Mouse (Mus musculus) CH12F3 (cell line): ENCODE results near the gene Tmem44.

Experiments
- in situ Hi-C: fragments of 300-500 bp; cut with MboI; formaldehyde crosslinking; loops from 2 replicates; pipeline ENCODE4 v1.14.3; 2020; ENCODE audit warnings: low sequenced_read_pairs

The Tmem44 gene

DNA sequence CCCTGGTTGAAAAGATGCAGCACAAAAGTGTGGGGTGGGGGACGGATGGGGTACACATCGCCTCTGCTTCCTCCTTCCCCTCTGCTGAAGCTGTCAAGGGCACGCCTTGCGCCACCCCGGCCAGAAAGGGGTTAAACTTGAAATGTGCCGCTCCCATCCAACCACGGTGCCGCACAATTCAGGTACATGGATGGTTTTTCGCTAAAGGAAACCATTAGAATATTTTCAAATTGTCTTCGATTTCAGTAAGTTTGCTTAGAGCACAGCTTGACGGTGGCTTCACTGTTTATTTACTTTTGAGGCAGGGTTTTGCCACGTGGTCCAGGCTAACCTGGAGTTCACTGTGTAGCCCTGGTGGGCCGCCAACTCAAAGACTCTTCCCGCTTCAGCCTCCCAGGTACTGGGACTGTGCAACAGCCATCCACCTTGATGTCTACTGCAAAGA is at the start of gene Tmem44:
Gene Tmem44, minus strand, starts transcription at position 95 of the 445 bp plus-strand sequence.
- in situ Hi-C loops: no loop called here

DNA sequence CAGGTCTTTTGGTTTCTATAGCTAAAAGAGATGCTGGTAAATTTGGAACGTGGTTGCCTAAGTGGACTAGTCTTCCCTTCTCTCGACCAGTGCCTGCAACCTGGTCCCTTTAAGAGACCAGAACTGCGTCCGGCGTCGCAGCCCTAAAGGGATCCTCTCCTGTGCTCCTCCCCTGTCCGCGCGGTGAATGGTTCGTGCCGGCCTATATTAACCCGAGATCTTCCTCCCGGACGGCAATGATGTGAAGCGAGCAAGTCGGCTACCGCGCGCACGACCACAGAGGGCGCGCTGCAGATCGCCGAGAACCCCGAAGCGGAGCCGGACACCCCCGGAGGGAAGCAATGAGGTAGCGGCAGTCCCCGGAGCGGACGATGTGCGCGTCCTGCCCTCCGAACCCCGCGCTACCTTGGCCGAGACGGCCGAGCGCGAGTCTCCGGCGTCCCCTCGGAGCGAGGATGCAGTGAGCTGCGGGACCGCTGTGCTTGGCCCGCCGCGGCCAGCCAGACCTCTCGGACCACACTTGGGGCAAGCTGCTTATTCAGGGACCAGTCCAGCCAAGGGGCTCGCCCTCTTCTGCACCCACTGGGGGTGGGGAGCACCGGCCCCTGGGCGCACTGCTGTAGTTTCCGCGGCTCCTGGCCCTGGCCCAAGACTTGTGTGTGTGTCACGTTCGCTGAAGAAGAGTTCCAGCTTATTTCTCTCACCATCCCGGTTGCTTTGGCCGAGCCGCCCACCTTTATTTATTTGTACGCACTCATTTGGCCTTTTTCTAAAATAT is 49.0 kb upstream of the Tmem44 start, which contains the start of gene Fam43a:
Gene Fam43a, plus strand, starts transcription at position 233 of the 778 bp plus-strand sequence.
- in situ Hi-C loops: loop anchor here (10.0 to 25.0 kb wide), 3 partner anchors 75 to 763 kb away; no protein-coding TSS in a partner anchor

DNA sequence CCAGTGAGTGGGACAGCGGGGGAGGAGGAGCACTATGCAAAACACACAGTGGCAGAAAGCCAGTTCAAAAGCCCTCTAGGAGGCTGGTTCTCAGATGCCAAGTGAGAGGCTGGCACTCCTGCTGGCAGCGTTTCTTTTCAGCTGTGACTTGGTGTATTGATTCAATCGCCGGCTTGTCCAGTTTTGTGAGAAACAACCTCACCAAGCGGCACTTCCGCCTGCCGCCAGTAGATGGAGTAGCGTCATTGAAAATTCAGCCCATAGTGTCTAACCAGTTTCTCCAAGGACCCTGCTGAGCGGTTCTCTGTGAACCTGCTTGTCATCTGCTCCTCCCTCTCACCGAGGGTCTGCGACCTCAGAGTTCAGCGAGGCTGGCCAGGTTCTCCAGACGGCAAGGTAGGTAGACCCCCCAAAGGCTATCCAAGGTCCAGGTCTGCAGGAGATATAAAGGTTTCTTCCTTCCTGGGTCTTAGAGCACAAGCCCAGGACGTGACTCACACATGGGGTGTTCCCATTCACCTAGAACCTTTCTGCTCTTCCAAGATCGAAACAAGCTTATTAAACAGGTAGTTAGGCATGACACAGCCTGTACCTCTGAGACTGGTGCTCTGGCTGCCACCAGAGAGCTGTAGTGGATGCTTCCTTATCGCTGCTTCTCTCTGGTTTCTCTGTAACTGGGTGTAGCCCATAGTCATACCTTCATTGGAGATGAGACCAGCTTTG is 46.5 kb upstream of the Tmem44 start:
- in situ Hi-C loops: loop anchor here (10.0 to 25.0 kb wide), 2 partner anchors 378 to 765 kb away; no protein-coding TSS in a partner anchor

DNA sequence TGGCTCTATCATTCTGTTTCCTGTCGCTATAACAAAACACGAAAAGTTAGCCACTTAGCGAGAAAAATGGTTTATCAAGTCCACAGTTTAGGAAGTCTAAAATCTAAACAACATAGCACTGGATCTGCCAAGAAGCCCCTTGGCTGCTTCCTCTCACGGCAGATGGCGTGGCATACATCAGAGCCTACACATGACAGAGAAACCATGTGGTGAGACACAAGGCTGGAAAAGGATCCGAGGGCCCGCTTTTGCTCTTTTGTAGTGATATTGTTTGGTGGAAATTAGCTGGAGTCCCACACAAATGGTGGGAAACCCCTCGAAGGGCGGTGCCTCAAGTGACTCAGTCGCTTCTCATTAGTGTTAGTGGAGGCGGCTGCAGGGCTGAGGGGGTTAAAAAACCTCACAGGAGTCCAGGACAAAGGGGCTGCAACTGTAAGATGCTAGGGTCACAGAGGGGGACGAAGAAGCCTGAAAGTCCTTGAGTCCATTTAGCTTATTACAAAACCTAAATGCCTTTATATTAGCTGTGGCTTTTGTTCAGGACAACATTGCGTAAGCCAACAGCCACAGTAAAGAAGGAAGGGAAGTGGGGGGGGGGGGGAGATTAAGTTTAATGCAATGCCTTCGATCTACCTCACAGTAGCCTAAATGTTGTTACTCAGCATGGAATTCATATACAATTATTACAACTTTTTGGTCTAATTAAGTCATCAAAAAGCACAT is 45.4 kb upstream of the Tmem44 start:
- in situ Hi-C loops: loop anchor here (10.0 to 25.0 kb wide), 2 partner anchors 379 to 766 kb away; no protein-coding TSS in a partner anchor

DNA sequence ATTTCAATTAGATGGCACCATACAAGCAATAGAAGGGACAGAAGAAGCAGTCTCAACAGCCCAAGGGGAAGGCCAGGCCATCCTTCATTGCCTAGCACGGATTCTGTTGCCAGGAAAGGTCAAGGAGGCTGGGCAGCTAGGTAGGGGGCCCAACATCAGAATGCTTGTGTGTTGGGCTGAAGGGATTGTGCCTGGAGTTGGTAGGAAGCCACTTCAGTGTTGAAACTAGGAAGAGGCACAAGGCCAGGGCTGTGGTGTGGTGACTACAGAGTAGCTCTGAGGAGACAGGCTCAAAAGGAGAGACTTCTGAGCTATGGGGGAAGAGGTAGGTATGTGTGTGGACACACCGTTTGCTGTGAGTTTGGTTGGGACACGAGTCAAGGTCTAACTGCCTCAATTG is 44.7 kb upstream of the Tmem44 start:
- in situ Hi-C loops: loop anchor here (10.0 to 25.0 kb wide), 2 partner anchors 379 to 767 kb away; no protein-coding TSS in a partner anchor

DNA sequence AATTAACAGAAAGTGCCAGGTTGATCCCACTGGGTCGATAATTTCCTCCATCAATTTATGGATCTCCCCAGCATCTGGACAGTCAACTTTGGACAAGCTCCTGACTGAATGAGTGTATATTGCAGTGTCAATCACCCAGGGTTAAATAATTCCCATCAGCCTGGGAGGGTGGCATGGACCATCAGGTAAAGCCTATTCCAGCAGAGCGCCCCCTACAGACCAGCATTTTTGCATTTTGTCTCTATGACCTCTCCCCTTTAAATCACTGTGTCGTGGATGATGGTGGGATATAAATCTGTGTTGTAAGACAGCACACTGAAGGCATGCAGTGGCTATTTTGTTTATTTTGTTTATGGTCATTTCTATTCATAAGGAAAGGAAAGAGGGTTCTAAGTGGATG is 41.3 kb upstream of the Tmem44 start:
- in situ Hi-C loops: loop anchor here (10.0 to 25.0 kb wide), 2 partner anchors 383 to 770 kb away; no protein-coding TSS in a partner anchor

DNA sequence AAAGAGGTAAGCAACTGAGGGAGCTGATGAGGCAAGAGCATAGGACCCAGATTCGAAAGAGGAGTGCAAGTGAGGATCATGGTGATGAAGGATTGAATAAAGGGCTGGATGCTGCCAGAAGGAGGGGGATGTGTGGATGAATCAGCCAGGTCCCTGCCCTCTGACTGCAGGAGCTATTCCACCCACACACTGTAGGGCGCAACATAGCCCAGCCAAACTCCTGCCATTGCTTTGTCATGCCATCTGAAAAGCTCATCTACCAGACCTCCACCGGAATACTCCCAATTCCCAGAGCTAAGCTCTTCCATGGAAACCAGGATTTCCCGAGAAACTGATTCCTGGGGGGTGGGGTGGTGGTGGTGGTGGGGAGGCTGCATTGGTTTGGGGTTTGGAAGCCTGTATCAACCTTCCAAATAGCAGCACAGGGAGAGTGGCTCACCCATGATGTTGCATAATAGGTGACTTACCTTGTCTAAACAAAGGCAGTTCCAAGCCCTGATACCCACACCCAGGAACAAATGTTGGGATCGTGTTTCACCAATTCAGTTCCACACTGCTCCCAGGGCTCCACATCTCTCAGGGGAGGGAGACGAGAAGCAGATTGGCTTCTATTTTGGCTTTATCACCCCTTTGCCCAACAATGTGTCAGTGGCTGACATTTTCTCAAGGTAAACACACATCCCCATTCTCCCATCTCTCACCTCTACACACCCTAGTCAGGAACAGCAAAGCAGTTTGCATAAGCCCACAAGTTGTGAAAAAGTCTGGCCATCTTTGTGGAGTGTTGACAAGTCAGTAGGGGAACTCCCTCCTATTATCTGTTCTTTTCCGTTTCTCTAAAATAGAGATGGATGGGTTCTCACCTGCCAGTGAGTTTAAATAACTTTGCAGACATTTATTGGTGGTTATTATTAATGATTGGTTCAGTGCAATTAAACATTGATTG is 39.9 kb upstream of the Tmem44 start:
- in situ Hi-C loops: loop anchor here (10.0 to 25.0 kb wide), 2 partner anchors 384 to 772 kb away; no protein-coding TSS in a partner anchor

DNA sequence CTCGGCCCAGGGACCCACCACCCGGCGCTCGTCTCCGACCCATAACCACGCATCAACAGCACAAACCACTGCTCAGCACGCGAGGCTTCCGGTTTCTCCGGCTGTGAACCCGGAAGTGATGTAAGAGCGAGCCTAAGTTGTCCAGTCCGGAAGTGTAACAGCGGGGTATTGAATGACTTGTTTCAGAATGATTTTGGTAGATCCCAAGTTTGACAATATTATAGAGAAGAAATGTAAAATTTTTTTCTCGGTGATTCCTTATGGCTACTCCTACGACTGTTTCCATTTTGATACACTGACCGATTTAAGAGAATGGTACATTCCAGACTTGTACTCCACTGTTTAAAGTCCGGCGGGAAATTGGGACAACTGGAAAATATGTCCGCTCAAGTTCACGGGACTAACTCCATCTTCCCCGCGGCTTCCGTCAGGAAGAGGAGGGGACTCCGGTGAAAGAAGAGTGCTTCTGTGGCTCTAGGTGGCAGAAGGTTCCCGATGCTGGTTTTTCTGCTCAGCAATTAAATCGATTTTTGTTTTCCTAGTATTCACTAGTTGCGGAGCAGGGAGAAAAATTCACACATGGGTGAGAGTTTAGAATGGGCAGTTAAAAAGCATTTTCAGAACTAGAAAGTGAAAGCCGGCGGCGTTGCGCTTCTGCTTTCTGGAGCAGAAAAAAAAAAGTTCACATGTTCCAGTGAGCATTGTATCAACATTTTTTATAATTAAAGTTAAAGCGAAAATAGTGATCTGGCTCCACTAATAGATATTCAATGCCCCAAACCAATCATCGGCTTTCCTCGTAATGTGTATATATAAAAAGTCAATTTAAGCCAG is 37.1 kb upstream of the Tmem44 start, which contains the start of gene Lsg1:
Gene Lsg1, minus strand, starts transcription at position 99 of the 834 bp plus-strand sequence.
- in situ Hi-C loops: loop anchor here (5.0 to 25.0 kb wide), 2 partner anchors 485 to 775 kb away; no protein-coding TSS in a partner anchor

DNA sequence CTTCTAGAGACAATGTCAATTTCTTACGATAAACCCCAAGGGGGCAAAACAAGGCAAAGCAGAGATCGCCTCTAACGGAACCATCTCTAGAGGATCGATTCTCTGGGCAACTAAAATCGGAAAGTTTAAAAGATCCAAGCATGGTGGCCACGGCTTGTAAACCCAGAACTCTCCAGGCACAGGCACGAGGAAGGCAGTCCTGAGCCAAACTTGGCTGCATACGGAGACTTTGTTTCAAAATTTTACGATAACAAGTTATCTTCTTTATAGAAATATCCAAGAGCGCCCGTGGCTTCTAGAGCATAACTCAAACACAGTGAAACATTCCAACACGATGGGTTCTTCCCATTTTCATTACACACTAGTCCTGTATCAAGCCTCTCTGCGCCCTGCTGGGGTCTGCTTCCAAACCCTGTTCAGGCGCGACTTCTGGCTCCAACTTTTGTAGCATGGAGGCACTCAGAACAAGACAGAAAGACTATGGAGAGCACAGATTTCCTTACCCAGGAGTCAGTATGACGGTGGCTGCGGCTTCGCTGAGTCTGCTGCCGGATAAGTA is 36.4 kb upstream of the Tmem44 start:
- in situ Hi-C loops: loop anchor here (5.0 to 25.0 kb wide), 2 partner anchors 485 to 775 kb away; no protein-coding TSS in a partner anchor

DNA sequence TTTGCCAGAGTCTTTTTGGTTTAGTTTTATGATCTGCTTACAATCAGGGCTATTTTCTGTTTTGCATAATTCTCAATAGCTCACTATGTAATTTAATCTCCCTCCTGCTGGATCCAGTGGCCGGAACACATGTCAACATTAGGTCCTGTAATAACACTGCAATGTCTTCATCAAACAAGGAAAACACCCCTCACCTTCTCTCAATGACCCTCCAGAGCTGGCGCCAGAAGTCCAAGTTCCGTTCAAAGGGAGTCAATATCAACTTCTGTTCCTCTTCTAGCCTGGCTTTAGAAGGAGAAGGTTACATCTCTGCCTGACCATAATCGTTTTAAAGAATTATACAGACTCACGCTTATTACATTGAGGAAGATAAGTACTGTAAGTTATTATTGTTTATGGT is 30.1 kb upstream of the Tmem44 start:
- in situ Hi-C loops: loop anchor here (25.0 kb wide), 1 partner anchor 782 kb away; no protein-coding TSS in a partner anchor

DNA sequence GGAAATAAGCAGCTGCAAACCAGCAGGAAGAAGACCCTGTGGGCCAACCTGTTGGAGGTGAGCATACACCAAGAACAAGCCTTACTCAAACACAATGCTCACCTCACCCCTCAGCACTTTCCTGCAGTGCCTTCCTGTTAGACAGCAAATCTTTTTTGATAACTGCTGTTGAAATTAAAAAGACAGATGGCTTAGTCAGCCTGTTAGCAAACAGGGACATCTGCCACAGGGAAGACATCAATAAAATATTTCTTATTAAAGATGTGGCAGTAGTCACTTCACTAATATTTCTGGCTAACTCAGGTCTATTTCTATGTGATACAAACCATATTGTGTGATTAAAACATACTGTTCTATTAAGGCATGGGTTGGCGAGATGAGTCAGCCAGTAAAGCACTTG is 25.8 kb upstream of the Tmem44 start:
- in situ Hi-C loops: loop anchor here (25.0 kb wide), 1 partner anchor 786 kb away; no protein-coding TSS in a partner anchor

DNA sequence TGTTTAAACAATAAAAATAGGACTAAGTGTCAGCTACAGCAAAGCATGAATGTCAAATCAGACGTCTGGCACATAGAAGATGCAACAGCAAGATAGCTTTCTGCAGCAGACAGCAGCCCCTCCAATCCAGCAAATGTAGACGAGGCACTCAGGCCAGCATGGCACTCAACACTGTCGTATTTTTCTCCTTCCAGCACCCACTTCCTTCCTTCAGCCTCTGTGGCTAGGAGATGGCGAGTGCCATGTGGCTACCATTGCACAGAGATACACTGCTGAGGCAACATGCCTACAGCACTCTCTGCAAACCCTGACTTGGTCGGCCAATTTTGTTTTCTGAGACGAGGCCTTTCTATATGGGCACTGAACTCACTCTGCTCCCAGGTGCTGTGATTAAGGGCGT is 25.2 kb upstream of the Tmem44 start:
- in situ Hi-C loops: loop anchor here (25.0 kb wide), 1 partner anchor 786 kb away; no protein-coding TSS in a partner anchor

DNA sequence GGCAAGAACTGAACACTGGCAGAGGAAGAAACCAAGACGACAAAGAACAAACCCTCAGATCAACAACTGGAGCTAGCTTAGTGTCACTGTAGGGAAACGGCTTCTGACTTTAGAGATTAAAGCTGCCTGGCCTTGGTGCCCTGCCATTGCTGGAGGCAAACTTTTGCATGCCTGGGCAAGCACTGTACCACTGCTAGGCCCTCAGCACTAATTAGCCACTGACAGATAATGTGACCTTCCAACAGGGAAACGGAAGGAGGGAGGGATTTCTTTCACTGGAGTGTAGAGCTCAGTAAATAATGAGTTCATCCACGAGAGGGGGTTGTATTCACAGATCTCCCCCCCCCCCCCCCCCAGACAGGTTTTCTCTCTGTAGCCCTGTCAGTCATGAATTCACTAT is 21.6 kb upstream of the Tmem44 start:
- in situ Hi-C loops: no loop called here

DNA sequence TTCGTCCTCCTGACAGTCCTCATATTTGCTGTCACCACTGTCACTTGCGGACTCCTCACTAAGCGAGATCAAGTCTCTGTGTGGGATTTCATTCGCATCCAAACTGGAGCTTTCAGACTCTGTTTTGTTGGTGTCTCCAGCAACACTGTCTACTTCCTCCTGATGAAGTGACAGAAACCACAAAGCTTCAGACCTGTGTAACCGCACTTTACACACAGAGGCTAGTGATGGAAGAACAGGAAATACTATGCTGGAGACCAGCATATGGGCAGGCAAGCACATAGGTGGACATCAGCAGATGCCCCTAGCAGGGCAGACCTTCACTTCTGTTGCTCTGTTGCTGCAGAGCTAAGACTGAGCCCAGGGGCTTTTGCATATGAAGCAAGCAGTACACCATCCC is 20.7 kb upstream of the Tmem44 start:
- in situ Hi-C loops: no loop called here

DNA sequence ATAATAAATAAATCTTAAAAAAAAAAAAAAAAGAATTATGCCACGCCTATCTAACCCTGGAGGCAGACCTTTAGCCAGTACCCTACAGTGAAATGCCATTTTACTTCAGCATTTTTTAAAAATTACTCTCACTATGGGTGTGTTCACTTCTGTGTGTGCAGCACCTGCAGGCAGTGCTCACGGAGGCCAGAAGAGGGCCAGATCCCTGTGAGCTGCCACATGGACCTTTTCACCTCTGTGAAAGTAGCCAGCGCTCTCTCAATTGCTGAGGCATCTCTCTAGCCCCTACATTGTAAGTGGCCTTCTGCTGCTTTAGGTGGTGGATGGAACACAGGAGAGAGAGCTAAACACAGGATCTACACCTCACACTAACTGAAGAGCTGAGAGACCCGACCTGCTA is 19.5 kb upstream of the Tmem44 start:
- in situ Hi-C loops: no loop called here

DNA sequence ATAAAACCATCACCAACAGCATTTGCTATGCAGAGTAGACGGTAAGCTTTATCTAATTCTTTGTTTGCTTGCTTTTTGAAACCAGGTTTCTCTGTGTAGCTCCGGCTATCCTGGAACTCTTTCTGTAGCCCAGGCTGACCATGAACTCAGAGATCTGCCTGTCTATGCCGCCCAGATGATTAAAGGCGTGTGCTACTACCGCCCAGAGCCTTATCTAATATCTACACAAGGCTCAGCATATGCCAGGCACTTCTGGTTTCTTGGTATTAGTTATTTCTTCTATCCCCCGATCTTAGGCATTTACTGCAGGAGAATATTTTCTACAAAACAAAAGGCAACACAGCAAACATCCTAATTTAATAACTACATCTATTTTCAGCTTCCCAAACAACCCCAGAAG is 15.0 kb upstream of the Tmem44 start:
- in situ Hi-C loops: no loop called here

DNA sequence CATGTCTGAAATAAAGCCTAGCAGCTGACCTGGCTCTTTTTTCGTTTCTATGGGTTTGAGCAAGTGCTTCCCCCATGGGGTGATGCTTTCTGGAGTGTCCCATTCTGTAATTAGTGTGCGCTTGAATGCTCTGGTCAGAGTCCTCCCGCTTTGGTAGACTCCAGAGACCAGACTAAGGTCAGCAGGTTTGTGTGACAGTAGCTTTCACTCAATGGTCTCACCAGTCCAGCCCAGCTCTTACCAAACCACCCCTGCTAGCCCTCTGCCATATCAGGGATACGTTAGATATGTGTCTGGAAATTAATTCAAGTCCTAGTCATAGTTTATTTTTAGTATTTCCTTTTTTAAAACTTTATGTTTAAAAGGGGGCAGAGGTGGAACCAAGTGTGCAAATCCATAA is 10.0 kb upstream of the Tmem44 start:
- in situ Hi-C loops: no loop called here

DNA sequence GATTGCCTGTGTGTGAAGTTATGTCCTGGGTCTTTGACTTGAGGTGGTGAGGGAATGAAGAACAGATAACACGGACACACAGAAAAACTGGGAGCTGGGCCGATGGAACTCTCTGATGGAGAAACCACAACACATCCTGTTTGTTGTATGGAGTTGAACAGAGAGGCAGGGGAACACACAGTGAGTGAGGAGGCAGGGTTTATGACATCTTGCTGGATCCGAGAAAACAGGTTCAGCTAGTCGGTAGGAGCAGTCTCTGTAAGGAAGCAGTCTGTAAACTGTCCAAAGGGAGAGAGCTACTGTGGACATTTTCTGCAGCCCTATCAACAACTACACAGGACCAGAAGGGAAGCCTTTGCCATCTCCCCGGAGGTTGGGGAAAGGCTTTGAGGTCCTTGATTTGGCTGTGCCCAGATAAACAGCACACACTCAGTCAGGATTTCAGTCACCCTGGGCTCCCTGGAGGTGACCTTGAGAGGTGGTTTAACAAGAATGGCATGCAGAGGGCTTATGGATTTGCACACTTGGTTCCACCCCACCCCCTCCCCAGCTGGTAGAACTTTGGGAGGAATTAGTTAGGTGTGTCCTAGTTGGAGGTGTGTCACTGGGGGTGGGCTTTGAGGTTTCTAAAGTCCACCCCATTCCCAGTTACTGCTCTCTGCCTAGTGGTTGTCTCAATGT is 8.8 kb upstream of the Tmem44 start:
- in situ Hi-C loops: no loop called here
